Mouse (Mus musculus): ENCODE results near the gene Washc2. TPM values are rescaled to one million over a fixed set of nuclear protein-coding genes. Genes with fewer than 3 reads are reported as not detected.

The Washc2 gene
- polyA plus RNA-seq, 1 experiment from 2014 or later = 52.9 TPM

DNA sequence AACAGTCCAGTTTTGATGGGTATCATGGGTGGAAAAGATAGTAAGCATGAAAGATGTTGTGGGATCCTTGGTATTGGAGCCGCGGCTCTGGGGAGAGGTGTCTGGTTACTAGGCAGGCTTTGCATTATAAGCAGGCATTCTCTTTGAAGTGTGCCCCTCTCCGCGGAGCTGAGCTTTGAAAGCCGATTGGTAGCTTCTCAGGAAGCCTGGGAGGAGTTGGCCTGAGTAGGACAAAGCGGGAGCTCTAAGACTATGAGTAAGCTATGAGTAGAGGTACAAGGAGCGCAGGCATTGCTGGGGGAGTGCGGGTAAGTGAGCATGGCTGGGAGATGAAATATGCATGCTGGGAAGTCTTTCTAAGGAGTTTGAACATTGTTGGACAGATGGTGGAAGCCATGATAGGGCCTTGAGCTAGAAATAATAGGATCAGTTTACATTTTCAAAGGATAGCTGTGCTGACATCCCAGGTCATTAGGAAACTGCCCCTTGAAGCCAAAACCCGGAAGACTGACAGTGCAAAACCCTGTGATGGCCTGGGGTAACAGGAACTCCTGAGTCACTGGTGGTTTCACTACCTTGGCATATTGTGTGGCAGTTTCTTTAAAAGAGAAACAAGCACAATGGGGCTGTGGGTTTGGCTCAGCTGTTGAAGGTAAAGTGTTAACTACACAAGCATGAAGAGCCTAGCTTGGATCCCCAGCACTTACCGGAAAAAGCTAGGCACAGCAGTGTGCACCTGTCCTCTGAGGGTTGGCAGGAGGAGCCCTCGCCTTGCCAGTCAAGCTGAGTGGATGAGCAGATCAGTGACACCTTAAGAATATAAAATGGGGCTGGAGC, 58.7 kb downstream of the Washc2 start:
- H3K27me3 ChIP-seq (ENCODE audit: insufficient read depth, poor library complexity, severe bottlenecking) = no peaks in the 10 kb centered on the region
- peaks cover 23% of the 10 kb centered on the region for H3K4me1 ChIP-seq (replicated peaks)
- H3K9me3 ChIP-seq = no peaks in the 10 kb centered on the region
- DNase-seq (ENCODE audit: low spot score) = peak; percentile 80
- H3K36me3 ChIP-seq = peaks cover 13% of the 10 kb centered on the region
- peak overlapping the region; percentile 69 for H3K4me3 ChIP-seq
- H3K27ac ChIP-seq = peak overlapping the region; percentile 78
- 18% methylated on average over 11 of the region's 11 CpGs for whole genome bisulfite sequencing

DNA sequence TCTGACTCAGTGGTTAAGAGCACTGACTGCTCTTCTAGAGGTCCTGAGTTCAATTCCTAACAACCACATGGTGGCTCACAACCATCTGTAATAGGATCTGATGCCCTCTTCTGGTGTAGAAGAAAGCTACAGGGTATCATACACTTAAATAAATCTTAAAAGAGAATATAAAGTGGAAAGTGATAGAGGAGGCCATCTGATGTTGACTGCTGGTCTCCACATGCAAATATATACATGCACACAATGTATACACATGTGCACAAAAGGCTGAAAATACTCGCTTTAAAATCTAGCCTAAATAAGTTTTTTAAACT, 59.2 kb downstream of the Washc2 start:
- Histone ChIP-seq H3K9me3 (no peaks in the 10 kb centered on the region), H3K4me1 (replicated peaks) (peaks cover 23% of the 10 kb centered on the region), H3K27ac (peak overlapping the region; percentile 78), H3K36me3 (peaks cover 8% of the 10 kb centered on the region), H3K27me3 (ENCODE audit: insufficient read depth, poor library complexity, severe bottlenecking) (no peaks in the 10 kb centered on the region), H3K4me3 (no peak overlapping the region)
- DNase-seq (ENCODE audit: low spot score) = no peak
- WGBS = 90% methylated on average over 1 of the region's 1 CpGs

DNA sequence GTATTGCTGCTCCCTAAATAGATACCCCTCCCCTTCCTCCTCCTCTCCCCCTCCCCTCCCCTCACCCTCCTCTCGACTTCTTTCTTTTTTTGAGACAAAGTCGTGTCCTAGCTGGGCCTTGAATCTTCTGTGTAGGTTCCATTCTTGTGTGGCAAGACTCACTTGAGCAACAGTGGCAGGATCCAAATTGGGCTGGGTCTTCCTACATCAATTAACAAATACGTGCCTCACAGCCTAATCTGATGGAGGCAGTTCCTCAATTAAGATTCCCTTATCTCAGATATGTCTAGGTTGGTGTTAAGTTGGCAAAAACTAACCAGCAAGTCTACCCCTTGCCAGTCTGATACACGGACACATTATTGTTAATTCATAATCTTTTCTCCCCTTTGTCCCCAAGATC, 67.9 kb downstream of the Washc2 start:
- H3K9me3 ChIP-seq = no peaks in the 10 kb centered on the region
- H3K36me3 ChIP-seq = peaks cover 30% of the 10 kb centered on the region
- H3K4me1 ChIP-seq (replicated peaks) = no peaks in the 10 kb centered on the region
- no peak overlapping the region for H3K4me3 ChIP-seq
- H3K27me3 ChIP-seq (ENCODE audit: insufficient read depth, poor library complexity, severe bottlenecking) = no peaks in the 10 kb centered on the region
- DNase-seq (ENCODE audit: low spot score) = no peak
- 79% methylated on average over 4 of the region's 4 CpGs for WGBS
- H3K27ac ChIP-seq = no peak overlapping the region

DNA sequence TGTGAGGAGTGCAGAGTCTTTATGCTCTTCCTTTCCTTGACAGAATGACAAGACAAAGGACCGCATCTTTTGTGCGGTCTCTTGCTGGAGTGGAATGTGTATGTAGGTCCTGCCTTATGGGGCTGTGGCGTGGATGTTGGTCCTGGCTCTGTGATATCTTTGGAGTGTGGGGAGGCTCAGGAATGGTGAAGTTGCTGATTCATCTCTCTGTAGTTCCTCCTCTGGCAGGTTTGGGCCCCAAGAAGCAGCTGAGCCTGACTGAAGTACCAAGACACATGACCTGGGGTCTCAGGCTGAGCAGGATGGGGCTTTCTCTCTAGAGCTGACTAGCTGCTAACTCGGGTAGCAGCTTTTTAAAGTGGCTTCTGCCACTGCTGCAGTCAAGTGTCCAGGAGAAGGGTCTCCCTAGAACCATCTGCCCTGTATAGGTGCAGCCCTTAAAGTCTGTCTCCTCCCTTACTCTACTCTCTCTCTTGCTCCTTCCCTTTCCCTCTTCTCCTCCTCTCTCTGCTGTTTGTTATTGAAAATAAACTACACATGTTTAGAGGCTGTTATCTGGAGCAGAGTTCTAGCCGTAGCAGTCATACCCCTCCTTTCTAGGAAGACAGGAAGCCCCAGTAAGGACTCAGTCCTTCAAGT, 71.0 kb downstream of the Washc2 start:
- no peaks in the 10 kb centered on the region for H3K9me3 ChIP-seq
- no peak for DNase-seq (ENCODE audit: low spot score)
- H3K4me3 ChIP-seq = no peak overlapping the region
- peaks cover 35% of the 10 kb centered on the region for H3K36me3 ChIP-seq
- no peak overlapping the region for H3K27ac ChIP-seq
- 82% methylated on average over 5 of the region's 5 CpGs for WGBS
- H3K4me1 ChIP-seq (replicated peaks) = no peaks in the 10 kb centered on the region
- no peaks in the 10 kb centered on the region for H3K27me3 ChIP-seq (ENCODE audit: insufficient read depth, poor library complexity, severe bottlenecking)

DNA sequence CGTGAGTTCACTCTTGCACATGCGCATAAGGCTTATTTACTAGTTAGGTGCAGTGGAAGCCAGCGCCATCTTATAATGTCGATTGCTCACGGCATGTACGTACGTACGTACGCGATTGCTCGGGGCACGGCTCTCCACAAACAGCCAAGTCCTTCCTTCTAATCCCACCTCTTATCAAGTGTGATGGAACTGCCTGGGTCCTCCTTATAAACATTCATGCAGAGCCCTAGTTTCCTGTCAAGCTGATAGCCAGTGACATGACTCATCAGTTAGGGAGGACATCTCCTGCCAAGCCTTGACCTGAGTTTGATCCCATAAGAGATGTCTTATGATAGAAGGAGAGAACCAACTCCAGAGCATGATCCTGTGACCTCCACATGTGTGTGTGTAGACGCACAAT, 73.2 kb downstream of the Washc2 start:
- Histone ChIP-seq H3K36me3 (peaks cover 22% of the 10 kb centered on the region), H3K4me3 (no peak overlapping the region), H3K9me3 (no peaks in the 10 kb centered on the region), H3K27me3 (ENCODE audit: insufficient read depth, poor library complexity, severe bottlenecking) (no peaks in the 10 kb centered on the region), H3K27ac (no peak overlapping the region), H3K4me1 (replicated peaks) (no peaks in the 10 kb centered on the region)
- DNase-seq (ENCODE audit: low spot score) = no peak
- 95% methylated on average over 13 of the region's 13 CpGs for WGBS

DNA sequence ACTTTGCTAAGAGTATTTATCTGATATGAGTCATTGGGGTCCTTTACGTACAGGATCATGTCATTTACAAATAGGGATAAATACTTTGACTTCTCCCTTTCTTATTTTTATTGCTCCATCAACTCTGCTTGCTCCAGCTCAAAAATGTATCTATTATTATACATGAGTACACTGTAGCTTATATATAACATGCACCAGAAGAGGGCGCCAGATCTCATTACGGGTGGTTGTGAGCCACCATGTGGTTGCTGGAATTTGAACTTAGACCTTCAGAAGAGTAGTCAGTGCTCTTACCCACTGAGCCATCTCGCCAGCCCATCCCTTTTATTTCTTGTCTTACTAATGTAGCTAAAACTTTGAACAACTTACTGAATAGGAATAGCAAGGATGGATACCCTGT, 74.7 kb downstream of the Washc2 start:
- WGBS = 51% methylated on average over 4 of the region's 4 CpGs
- peak; percentile 8 for DNase-seq (ENCODE audit: low spot score)
- H3K27me3 ChIP-seq (ENCODE audit: insufficient read depth, poor library complexity, severe bottlenecking) = no peaks in the 10 kb centered on the region
- H3K4me1 ChIP-seq (replicated peaks) = no peaks in the 10 kb centered on the region
- H3K4me3 ChIP-seq = no peak overlapping the region
- no peaks in the 10 kb centered on the region for H3K9me3 ChIP-seq
- peaks cover 18% of the 10 kb centered on the region for H3K36me3 ChIP-seq
- H3K27ac ChIP-seq = no peak overlapping the region

DNA sequence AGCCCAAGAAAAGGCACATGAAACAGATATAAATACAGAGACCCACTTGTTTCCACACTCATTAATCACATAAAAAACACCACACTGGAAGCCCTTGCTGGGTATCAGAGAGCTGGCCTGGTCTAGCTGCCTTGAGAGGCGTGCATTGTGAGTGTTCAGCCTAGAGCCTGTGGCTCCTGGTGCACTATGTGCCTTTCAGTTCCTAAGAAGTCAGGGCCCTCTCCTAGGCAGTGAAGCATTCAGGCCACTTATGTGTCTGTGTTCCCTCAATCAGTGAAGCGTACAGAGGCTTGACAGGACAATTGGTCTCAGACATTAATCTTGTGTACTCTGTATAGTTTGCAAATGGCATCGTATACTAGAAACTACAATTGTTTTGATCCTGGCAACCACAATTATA, 75.4 kb downstream of the Washc2 start:
- 82% methylated on average over 3 of the region's 3 CpGs for WGBS
- Histone ChIP-seq H3K9me3 (no peaks in the 10 kb centered on the region), H3K27ac (no peak overlapping the region), H3K4me1 (replicated peaks) (no peaks in the 10 kb centered on the region), H3K4me3 (no peak overlapping the region), H3K27me3 (ENCODE audit: insufficient read depth, poor library complexity, severe bottlenecking) (no peaks in the 10 kb centered on the region), H3K36me3 (peaks cover 14% of the 10 kb centered on the region)
- DNase-seq (ENCODE audit: low spot score) = no peak

DNA sequence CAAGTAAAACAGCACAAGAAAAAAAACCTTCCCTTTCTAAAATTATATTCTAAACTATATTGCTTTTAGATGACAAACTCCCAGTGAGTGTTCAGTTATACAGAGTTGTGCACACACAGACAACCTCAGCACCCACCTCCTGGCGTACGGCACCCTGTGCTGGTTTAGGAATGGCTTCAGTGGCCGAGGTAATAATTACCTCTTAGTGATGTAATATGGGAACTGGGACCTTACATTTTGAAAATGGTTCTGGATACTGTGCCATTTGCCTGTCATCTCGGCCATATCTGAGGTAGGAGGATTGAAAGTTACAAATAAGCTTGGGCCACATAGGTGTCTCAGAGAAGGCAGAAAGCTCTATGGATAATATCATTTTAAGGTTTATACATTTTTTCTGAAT, 78.5 kb downstream of the Washc2 start:
- 93% methylated on average over 4 of the region's 4 CpGs for WGBS
- Histone ChIP-seq H3K4me1 (replicated peaks) (no peaks in the 10 kb centered on the region), H3K27ac (no peak overlapping the region), H3K9me3 (no peaks in the 10 kb centered on the region), H3K4me3 (no peak overlapping the region), H3K36me3 (0 out of 2 replicates have a peak, but pooled peaks cover 4% of the 10 kb centered on the region), H3K27me3 (ENCODE audit: insufficient read depth, poor library complexity, severe bottlenecking) (no peaks in the 10 kb centered on the region)
- DNase-seq (ENCODE audit: low spot score) = no peak

DNA sequence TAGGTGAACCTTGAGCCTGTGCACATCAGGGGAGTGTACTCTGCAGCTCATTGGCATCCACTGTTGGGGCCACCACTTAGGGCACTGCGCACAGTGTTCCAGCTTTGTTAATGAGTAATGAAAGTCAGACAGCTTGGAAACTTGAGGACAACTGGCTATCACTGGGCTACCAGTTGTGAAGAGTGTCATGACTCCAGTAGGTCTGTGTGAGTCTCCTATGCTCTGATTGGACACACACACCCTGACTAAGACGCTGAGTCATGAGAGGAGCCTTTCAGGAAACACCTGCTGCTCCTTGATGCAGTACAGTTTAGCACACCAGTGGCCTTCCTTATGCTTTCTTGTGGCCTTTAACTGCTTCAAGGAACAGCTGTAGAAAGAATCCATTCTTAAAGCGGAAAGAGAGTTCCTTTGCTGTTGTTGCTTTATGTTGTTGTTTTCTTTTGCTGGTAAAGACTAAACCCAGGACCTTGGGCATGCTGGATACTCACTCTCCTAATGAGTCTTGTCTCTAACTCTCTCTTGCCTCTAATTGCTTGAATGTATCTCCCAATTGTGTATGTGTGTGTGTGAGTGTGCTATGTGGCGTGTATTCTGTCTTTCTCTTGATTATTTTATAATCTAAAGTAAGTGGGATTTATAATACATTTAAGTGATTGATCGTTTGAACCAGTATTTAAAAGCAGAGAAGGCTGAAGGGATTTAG, 79.2 kb downstream of the Washc2 start:
- no peak overlapping the region for H3K27ac ChIP-seq
- 0 out of 2 replicates have a peak, but pooled peaks cover 4% of the 10 kb centered on the region for H3K36me3 ChIP-seq
- no peaks in the 10 kb centered on the region for H3K9me3 ChIP-seq
- no peak overlapping the region for H3K4me3 ChIP-seq
- 83% methylated on average over 5 of the region's 5 CpGs for WGBS
- H3K4me1 ChIP-seq (replicated peaks) = no peaks in the 10 kb centered on the region
- no peak for DNase-seq (ENCODE audit: low spot score)
- H3K27me3 ChIP-seq (ENCODE audit: insufficient read depth, poor library complexity, severe bottlenecking) = no peaks in the 10 kb centered on the region

DNA sequence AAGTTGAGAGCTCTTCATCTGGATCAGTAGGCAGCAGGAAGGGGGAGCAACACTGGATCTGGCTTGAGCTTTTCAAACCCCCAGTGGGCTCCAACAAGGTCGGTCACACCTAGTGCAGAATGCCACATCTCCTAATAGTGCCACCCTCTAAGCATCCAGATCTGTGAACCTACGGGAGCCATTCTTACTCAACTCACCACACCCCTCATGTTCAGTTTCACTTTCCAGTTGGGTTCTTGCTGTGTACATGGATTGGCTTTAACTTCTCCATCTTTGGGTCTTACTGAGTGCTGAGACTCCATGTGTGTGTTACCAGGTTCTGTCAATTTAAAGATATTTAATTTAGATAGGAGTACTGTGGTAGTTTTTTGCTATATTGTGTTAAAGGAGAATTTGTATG, 103.6 kb downstream of the Washc2 start:
- Histone ChIP-seq H3K4me3 (no peak overlapping the region), H3K27me3 (ENCODE audit: insufficient read depth, poor library complexity, severe bottlenecking) (no peaks in the 10 kb centered on the region), H3K9me3 (no peaks in the 10 kb centered on the region), H3K4me1 (replicated peaks) (no peaks in the 10 kb centered on the region), H3K36me3 (no peaks in the 10 kb centered on the region), H3K27ac (no peak overlapping the region)
- WGBS = 91% methylated on average over 2 of the region's 2 CpGs
- DNase-seq (ENCODE audit: low spot score) = no peak

Other genes starting within 250 kb of the Washc2 start
- 24.6 and 28.5 TPM in 2 replicates for gene Plxnd1, start 213.0 kb upstream of the Washc2 start, polyA plus RNA-seq (2016; fragmentation: Nextera tagmentation; extraction: Ambion mirVana)
- 16.7 and 17.9 TPM in 2 replicates for gene Tmcc1, start 14.6 kb upstream of the Washc2 start, polyA plus RNA-seq (2016; fragmentation: Nextera tagmentation; extraction: Ambion mirVana)
- gene Zfand4, start 56.2 kb downstream of the Washc2 start, polyA plus RNA-seq (2016; fragmentation: Nextera tagmentation; extraction: Ambion mirVana) = 7.4 TPM in 2 replicates
- 31.2 and 42.0 TPM in 2 replicates for gene March8, start 130.0 kb downstream of the Washc2 start, polyA plus RNA-seq (2016; fragmentation: Nextera tagmentation; extraction: Ambion mirVana)